Mouse (Mus musculus) erythroblast, embryonic 14.5 days (primary cell): Measurements from ENCODE around the gene Tmem62. TPM values are rescaled to one million over a fixed set of nuclear protein-coding genes. Genes with fewer than 3 reads are reported as not detected.
"Not testable (repeated sequence)": the region's sequence is repeated elsewhere in the genome, so short reads cannot be mapped to it uniquely, and the experiment has no call there.

Source experiments
- H3K27me3 ChIP-seq: 2 replicates; pipeline ENCODE4 v1.6.1; 2012; ENCODE audit warnings: inconsistent platforms; ENCODE audit not compliant: control insufficient read depth
- H3K36me3 ChIP-seq: 2 replicates; pipeline ENCODE4 v1.6.1; 2012; ENCODE audit warnings: mild to moderate bottlenecking, inconsistent platforms; ENCODE audit not compliant: control insufficient read depth
- H3K4me1 ChIP-seq: 2 replicates; pipeline ENCODE4 v1.6.1; 2012; ENCODE audit warnings: inconsistent platforms; ENCODE audit not compliant: control insufficient read depth
- H3K4me3 ChIP-seq: replicated peaks from 2 replicates; pipeline ENCODE3; 2012; ENCODE audit warnings: moderate library complexity, mild to moderate bottlenecking, inconsistent platforms
- H3K9me3 ChIP-seq: 2 replicates; pipeline ENCODE4 v1.6.1; 2012; ENCODE audit warnings: low read length, inconsistent platforms, mixed read lengths; ENCODE audit not compliant: control insufficient read depth
- GATA1 ChIP-seq: IDR thresholded peaks from 2 replicates; pipeline ENCODE4 v1.6.1; 2012; ENCODE audit warnings: low read length, inconsistent platforms, mixed read lengths
- TAL1 ChIP-seq: IDR thresholded peaks from 3 replicates; pipeline ENCODE4 v1.6.1; 2012; ENCODE audit warnings: low read length, inconsistent platforms, mixed read lengths
- polyA plus RNA-seq: library from polyadenylated mRNA; stranded (reverse); fragments of >175 nt; gene quantifications from 2 replicates; pipeline ENCODE4 v1.2.3, GENCODE M21; 2012

Gene Tmem62
- polyA plus RNA-seq, 1 experiment: 0.10 TPM

- H3K4me1 ChIP-seq: peaks cover 5% of the 10 kb centered on the region
- no peaks in the 10 kb centered on the region for H3K27me3 ChIP-seq
- H3K9me3 ChIP-seq: no peaks in the 10 kb centered on the region
- no peaks in the 10 kb centered on the region; the same call in none of the 2 replicates for H3K36me3 ChIP-seq
- no peak overlapping the region for H3K4me3 ChIP-seq
- TF ChIP-seq GATA1 (no peak), TAL1 (no peak)
These were observed 6.8 kb downstream of the Tmem62 start for GRCm38 (mm10) chr2:120983611-120984010.

DNA sequence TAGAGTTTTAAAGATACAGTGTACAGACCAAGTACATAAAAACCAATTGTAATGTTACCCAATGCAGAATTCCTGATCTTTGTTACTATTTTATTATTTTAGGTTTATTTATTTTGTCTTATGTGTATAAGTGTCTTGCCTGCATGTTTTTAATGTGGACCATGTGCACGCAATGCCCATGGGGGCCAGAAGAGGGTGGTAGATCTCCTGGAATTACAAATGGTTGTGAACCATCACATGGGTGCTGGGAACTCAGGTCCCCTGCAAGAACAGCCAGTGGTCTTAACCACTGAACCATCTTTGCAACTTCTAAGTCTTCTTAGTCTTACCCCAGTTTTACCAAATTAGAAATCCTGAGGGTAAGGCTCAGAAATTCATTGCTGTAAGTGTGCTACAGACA lies 8.4 kb downstream of the Tmem62 start:
- no peaks in the 10 kb centered on the region for H3K9me3 ChIP-seq
- no peak for TF ChIP-seq GATA1
- no peak for TF ChIP-seq TAL1

DNA sequence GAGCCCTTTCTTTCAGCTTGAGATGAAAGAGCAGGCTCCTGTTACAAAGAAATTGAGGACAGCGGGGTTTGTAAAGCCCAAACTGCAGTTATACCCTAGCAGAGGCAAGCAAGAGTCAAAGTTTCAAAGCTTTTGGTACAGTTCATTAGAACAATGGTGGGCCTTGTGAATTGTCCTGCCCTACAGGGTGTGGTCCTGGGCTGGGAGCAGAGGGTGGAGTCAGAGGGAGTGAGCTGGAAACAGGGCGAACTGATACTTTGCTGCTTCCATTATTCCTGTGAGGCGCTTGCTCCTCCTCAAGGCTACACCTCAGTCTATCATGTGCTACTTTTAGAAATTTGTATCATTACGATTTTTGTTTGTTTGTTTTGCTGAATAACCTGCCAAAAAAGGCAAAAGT lies 14.4 kb downstream of the Tmem62 start:
- no peak overlapping the region for H3K4me3 ChIP-seq
- H3K9me3 ChIP-seq: no peaks in the 10 kb centered on the region
- no peaks in the 10 kb centered on the region for H3K27me3 ChIP-seq
- H3K4me1 ChIP-seq: peaks cover 7% of the 10 kb centered on the region
- TF ChIP-seq TAL1: no peak
- no peak for TF ChIP-seq GATA1
- H3K36me3 ChIP-seq: no peaks in the 10 kb centered on the region; the same call in 1 of the 2 replicates

More for the DNA sequence above, 8.4 kb downstream of the Tmem62 start:
- Histone ChIP-seq H3K27me3 (no peaks in the 10 kb centered on the region), H3K4me3 (no peak overlapping the region), H3K4me1 (peaks cover 5% of the 10 kb centered on the region), H3K36me3 (no peaks in the 10 kb centered on the region; the same call in 1 of the 2 replicates)

- peaks cover 19% of the 10 kb centered on the region for H3K4me1 ChIP-seq
- not testable (repeated sequence) for H3K36me3 ChIP-seq, H3K27me3 ChIP-seq, H3K4me3 ChIP-seq, H3K9me3 ChIP-seq
These were observed 19.8 kb downstream of the Tmem62 start for GRCm38 (mm10) chr2:120996607-120997006.

- H3K4me3 ChIP-seq: no peak overlapping the region
- no peaks in the 10 kb centered on the region for H3K27me3 ChIP-seq
- peaks cover 19% of the 10 kb centered on the region for H3K4me1 ChIP-seq
- TF ChIP-seq TAL1 (no peak), GATA1 (no peak)
- no peaks in the 10 kb centered on the region for H3K9me3 ChIP-seq
- H3K36me3 ChIP-seq: no peaks in the 10 kb centered on the region
These were observed 22.0 kb downstream of the Tmem62 start for GRCm38 (mm10) chr2:120998863-120999262.

GRCm38 (mm10) chr2:121003586-121003985 lies 26.8 kb downstream of the Tmem62 start:
- no peaks in the 10 kb centered on the region for H3K9me3 ChIP-seq
- peaks cover 25% of the 10 kb centered on the region for H3K4me1 ChIP-seq
- no peaks in the 10 kb centered on the region for H3K36me3 ChIP-seq
- no peak overlapping the region for H3K4me3 ChIP-seq
- no peaks in the 10 kb centered on the region for H3K27me3 ChIP-seq
- TF ChIP-seq GATA1: no peak
- no peak for TF ChIP-seq TAL1

- Histone ChIP-seq H3K27me3 (no peaks in the 10 kb centered on the region), H3K4me1 (peaks cover 27% of the 10 kb centered on the region), H3K36me3 (no peaks in the 10 kb centered on the region), H3K4me3 (no peak overlapping the region), H3K9me3 (no peaks in the 10 kb centered on the region)
- TF ChIP-seq GATA1 (no peak), TAL1 (no peak)
These were observed 27.4 kb downstream of the Tmem62 start for GRCm38 (mm10) chr2:121004018-121004811.

GRCm38 (mm10) chr2:121006986-121007385 lies 30.2 kb downstream of the Tmem62 start:
- TF ChIP-seq TAL1 (no peak), GATA1 (no peak)
- Histone ChIP-seq H3K36me3 (peaks cover 23% of the 10 kb centered on the region), H3K4me3 (no peak overlapping the region), H3K9me3 (no peaks in the 10 kb centered on the region), H3K27me3 (no peaks in the 10 kb centered on the region), H3K4me1 (peaks cover 31% of the 10 kb centered on the region)

- no peak for TF ChIP-seq TAL1
- no peak for TF ChIP-seq GATA1
- H3K36me3 ChIP-seq: peaks cover 34% of the 10 kb centered on the region
- peaks cover 31% of the 10 kb centered on the region for H3K4me1 ChIP-seq
- H3K4me3 ChIP-seq: peak within 1 kb of the TSS; percentile 89
- no peaks in the 10 kb centered on the region for H3K27me3 ChIP-seq
- H3K9me3 ChIP-seq: no peaks in the 10 kb centered on the region
These were observed 31.3 kb downstream of the Tmem62 start, which contains the start of gene Ccndbp1 for GRCm38 (mm10) chr2:121007925-121008663. Ccndbp1 (plus strand) TSS chr2:121008403.
